Mouse (Mus musculus): ENCODE data around the gene Smcr8. TPM values are rescaled to one million over a fixed set of nuclear protein-coding genes. Genes with fewer than 3 reads are reported as not detected.

The Smcr8 gene
- 10 to 100 TPM; 18.4 to 18.5 TPM for total RNA-seq (2021)
- long read RNA-seq, experiment 1, full-length matches to known transcripts: 2 of 5 reads
- long read RNA-seq, experiment 1, partial matches to known transcripts: 0 of 5 reads
- long read RNA-seq, experiment 1, other reads (novel, unspliced or antisense): 3 of 5 reads
- long read RNA-seq, experiment 2, full-length matches to known transcripts: 5 of 9 reads
- long read RNA-seq, experiment 2, partial matches to known transcripts: 0 of 9 reads
- long read RNA-seq, experiment 2, other reads (novel, unspliced or antisense): 4 of 9 reads

GRCm38 (mm10) chr11:60776829-60777740 is at the start of gene Smcr8, which contains the start of gene Top3a:
Gene Smcr8, plus strand, starts transcription at chr11:60777524.
Gene Top3a, minus strand, starts transcription at chr11:60777365.
- DNase-seq (ENCODE audit: low spot score): peak; percentile 89

- DNase-seq (ENCODE audit: low spot score): peak; percentile 96
These were observed 49.0 kb upstream of the Smcr8 start, which contains the start of gene Mief2 for GRCm38 (mm10) chr11:60728260-60728761. Gene Mief2, plus strand, starts transcription at chr11:60728398.

- peak; percentile 77 for DNase-seq (ENCODE audit: low spot score)
These were observed 48.1 kb upstream of the Smcr8 start for GRCm38 (mm10) chr11:60729217-60729641.

- DNase-seq (ENCODE audit: low spot score): no peak
These were observed 47.2 kb upstream of the Smcr8 start for GRCm38 (mm10) chr11:60730169-60730568.

- peak; percentile 76 for DNase-seq (ENCODE audit: low spot score)
These were observed 46.1 kb upstream of the Smcr8 start for GRCm38 (mm10) chr11:60731251-60731650.

- peak; percentile 62 for DNase-seq (ENCODE audit: low spot score)
These were observed 43.1 kb upstream of the Smcr8 start for GRCm38 (mm10) chr11:60734206-60734605.

- DNase-seq (ENCODE audit: low spot score): no peak
These were observed 42.1 kb upstream of the Smcr8 start for GRCm38 (mm10) chr11:60735191-60735590.

- no peak for DNase-seq (ENCODE audit: low spot score)
These were observed 40.8 kb upstream of the Smcr8 start for GRCm38 (mm10) chr11:60736491-60736890.

GRCm38 (mm10) chr11:60737450-60737849 is 39.9 kb upstream of the Smcr8 start:
- DNase-seq (ENCODE audit: low spot score): no peak

GRCm38 (mm10) chr11:60740321-60740720 is 37.0 kb upstream of the Smcr8 start:
- no peak for DNase-seq (ENCODE audit: low spot score)

GRCm38 (mm10) chr11:60755570-60755969 is 21.8 kb upstream of the Smcr8 start:
- DNase-seq (ENCODE audit: low spot score): no peak

GRCm38 (mm10) chr11:60761681-60762080 is 15.6 kb upstream of the Smcr8 start:
- no peak for DNase-seq (ENCODE audit: low spot score)

GRCm38 (mm10) chr11:60766969-60767368 is 10.4 kb upstream of the Smcr8 start:
- DNase-seq (ENCODE audit: low spot score): no peak

GRCm38 (mm10) chr11:60769322-60769721 is 8.0 kb upstream of the Smcr8 start:
- DNase-seq (ENCODE audit: low spot score): no peak

- no peak for DNase-seq (ENCODE audit: low spot score)
These were observed 6.5 kb upstream of the Smcr8 start for GRCm38 (mm10) chr11:60770776-60771175.

- DNase-seq (ENCODE audit: low spot score): no peak
These were observed 5.2 kb upstream of the Smcr8 start for GRCm38 (mm10) chr11:60772161-60772560.

GRCm38 (mm10) chr11:60774158-60774689 is 3.1 kb upstream of the Smcr8 start:
- no peak for DNase-seq (ENCODE audit: low spot score)

- no peak for DNase-seq (ENCODE audit: low spot score)
These were observed 2.5 kb upstream of the Smcr8 start for GRCm38 (mm10) chr11:60774841-60775240.

GRCm38 (mm10) chr11:60775578-60775977 is 1.7 kb upstream of the Smcr8 start:
- DNase-seq (ENCODE audit: low spot score): no peak

- DNase-seq (ENCODE audit: low spot score): no peak
These were observed 1.1 kb upstream of the Smcr8 start for GRCm38 (mm10) chr11:60776107-60776828.

- no peak for DNase-seq (ENCODE audit: low spot score)
These were observed 562 bp downstream of the Smcr8 start for GRCm38 (mm10) chr11:60777801-60778370.

All from gastrocnemius, adult 18-20 months (tissue).